Mouse (Mus musculus) cerebellum, adult 18-20 months (tissue): ENCODE results near the gene Lctl.

Source experiments
- DNase-seq, 2 experiments: peaks; one replicate each; pipeline ENCODE4 v3.0.0; 2021

Gene Lctl

GRCm38 (mm10) chr9:64116876-64117275, at the start of gene Lctl:
Lctl (plus strand) TSS chr9:64117147.
- peak in 1 of 2 experiments; percentile 4 for DNase-seq

DNA sequence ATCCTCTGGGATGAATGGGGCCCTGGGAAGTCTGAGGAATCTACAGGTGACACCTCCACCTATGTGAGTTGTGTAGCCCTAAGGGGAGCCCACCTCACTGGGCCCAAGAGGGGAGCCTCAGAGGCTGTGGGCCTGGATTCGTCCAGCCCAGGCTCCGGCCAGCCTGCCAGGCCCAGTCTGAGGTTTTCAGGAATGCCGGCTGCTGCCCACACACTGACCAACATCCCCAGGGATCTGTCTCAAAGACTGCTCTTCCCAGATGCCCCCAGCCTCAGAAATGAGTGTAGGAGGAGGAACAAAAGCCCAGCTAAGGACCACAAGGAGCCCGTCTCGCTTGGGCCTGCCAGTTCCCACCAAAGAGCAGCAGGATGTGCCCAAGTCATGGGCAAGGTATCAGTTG, 49.2 kb upstream of the Lctl start:
- DNase-seq = no peak

GRCm38 (mm10) chr9:64068571-64068970, 48.4 kb upstream of the Lctl start:
- no peak for DNase-seq

- no peak for DNase-seq
These were observed 47.8 kb upstream of the Lctl start for GRCm38 (mm10) chr9:64069131-64069530.

GRCm38 (mm10) chr9:64070674-64071073, 46.3 kb upstream of the Lctl start:
- no peak for DNase-seq

- DNase-seq = no peak
These were observed 42.1 kb upstream of the Lctl start for GRCm38 (mm10) chr9:64074831-64075230.

DNA sequence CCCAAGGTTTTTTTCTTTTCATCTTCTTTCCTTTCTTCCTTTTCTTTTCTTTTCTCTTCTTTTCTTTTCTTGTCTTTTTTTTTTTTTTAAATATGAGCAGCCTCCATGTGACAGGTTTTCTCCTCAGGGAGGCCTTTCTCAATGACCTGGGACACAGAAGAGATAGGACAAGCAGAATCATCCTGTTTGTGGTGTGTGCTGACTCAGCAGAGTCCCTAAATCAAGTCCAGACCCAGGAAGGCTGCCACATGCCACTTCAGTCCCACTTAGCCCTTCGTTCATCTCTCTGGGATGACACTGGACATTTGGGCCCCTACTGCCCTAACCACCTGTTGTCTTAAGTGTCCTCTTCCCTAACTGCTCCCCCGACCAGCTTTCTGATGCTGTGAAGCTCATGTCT, 40.5 kb upstream of the Lctl start:
- DNase-seq = no peak

DNA sequence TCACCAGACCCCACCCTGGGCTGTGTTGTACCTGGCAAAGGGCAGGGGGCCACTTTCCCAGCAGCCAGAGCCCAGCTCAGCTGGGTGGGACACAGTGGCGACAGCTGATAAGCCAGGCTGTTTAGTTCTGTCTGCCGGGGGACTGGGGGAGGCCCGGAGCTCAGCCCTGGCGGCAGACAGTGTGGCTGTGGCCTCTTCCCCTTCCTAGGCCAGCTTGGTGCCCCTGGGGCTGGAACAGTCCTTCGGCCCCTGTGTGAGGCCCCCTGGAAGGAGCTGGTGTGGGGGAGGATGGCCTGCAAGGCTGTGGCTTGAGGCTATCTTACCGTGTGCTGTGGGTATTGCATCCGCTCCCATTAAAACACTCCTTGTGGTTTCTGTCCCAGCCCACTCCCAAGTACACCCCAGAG, 38.6 kb upstream of the Lctl start:
- DNase-seq = no peak

DNA sequence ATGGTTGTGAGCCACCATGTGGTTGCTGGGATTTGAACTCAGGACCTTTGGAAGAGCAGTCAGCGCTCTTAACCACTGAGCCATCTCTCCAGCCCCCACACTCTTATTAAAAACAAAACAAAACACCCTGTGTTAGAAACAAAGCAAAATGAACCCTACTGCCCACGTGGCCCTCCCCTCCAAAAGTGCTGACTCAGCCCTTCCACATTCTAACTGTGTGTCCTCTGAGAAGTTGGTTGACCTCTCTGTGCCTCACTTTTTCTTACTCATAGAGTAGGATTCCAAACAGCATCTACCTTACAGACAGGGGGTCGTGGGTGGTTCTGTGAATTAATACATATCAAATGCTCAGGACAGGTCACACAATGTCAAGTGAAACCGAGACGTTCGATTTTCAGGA, 37.0 kb upstream of the Lctl start:
- DNase-seq = no peak

DNA sequence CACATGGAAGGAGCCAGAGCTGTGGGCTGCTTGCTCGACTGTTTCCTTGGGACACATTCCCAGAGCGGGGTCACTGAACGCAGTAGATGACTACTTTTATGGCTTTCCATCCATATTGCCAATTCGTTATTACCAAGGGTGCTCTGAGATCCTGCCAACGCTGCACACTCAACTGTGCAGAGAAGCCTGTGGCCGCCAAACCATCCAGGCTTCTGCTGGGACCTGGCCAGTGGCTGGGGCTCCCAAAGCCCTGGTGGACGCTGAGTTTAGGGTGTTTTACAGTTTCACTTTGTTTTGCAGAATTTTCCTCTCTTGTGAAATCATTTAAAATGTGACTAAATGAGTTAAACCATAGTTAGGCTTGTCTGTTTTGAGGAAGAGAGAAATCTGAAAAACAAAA, 32.7 kb upstream of the Lctl start:
- DNase-seq = no peak

DNA sequence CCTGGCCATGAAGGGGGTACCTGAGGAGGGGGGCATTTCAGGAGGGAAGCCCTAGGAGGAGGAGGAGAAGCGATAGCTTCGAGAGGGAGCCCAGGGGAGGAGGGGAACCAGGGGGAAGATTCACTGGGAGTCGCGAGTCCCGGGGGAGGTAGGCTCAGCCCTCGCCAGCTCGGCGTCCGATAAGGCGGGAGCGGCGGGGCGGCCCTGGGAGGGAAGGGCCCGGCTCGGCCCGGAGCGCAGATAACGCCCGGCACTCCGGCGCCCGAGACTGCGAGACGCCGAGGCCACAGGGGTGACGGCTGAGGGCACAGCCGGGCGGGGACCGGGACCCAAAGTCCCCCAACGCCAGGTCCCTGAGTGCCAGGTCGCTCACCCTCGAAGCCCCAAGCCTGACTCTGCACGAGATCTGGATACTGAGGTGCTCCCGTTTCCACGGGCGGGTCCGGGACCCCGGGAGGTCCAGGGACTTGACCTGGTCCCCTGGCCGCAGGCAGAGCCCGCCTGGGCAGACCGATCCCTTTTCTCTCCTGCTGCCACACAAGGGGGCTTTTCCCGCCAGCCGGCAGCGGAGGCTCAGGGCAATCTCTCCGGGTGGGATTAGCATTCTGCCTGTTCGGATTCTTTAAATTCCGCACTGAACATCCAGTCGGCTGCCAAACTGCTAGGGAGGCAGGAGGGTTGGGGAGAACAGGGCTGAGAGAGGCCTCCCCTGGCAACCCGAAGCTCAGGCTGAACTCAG, 32.1 kb upstream of the Lctl start:
- DNase-seq = no peak

GRCm38 (mm10) chr9:64085976-64086375, 31.0 kb upstream of the Lctl start:
- no peak for DNase-seq

- no peak for DNase-seq
These were observed 30.4 kb upstream of the Lctl start for GRCm38 (mm10) chr9:64086543-64086942.

- DNase-seq = peak; percentile 50 to 66
These were observed 29.3 kb upstream of the Lctl start for GRCm38 (mm10) chr9:64087461-64088235.

DNA sequence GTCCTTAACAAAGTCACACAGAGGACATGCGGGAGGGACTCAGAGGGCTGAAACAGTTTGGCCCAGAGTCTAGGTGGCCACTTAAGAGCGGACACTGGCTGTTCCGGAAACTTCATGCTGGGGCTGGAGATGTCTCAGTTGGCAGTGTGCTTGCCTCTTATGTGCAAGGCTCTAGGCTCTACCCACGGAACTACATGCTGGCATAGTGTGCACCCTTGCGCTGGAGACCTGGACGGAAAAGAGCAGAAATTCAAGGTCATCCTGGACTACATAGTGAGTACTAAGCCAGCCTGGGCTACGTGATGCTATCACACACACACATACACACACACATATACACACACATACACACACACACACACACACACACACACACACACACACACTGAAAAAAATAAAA, 28.6 kb upstream of the Lctl start:
- DNase-seq = no peak

DNA sequence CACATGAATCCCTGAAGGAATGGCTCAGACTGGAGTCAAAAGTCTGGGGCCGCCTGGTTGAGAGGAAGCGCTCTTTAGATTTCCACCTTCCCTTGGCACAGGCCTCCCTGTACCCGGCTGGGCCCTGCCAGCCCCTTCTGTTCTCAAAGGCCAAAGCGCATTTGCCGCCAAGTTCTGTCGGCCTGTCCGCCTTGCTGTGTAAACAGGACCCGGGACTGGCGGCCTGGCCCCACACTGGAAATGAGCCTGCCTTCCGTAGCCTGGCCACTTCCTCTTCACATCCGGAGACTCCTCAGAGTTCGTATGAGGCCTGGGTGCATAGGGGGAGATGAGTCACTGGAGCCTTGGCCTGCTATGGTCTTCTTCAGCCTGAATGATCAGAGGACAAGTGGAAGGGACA, 27.9 kb upstream of the Lctl start:
- peak in 1 of 2 experiments; percentile 5 for DNase-seq

DNA sequence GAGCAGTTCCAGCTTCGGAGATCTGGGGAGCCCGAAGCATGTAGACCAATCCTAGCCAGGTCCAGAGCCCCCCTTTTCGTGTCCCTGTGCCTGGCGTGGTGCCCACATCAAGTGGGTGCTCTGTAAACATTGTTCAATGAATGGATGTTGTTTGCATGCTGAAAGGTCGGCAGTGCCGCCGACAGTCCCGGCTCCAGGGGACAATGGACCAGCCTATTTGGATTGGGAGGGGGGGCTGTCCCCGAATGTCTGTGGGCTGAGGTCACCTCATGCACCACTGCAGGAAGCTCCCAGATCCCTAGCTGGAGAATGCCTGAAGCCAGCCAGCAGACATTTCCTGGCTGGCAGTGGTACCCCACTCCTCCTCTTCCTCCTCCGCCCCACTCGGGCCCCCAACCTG, 22.9 kb upstream of the Lctl start:
- no peak for DNase-seq

- DNase-seq = no peak
These were observed 18.7 kb upstream of the Lctl start for GRCm38 (mm10) chr9:64098282-64098681.

- DNase-seq = peak; percentile 43 to 46
These were observed 16.5 kb upstream of the Lctl start for GRCm38 (mm10) chr9:64100442-64100841.

- DNase-seq = no peak
These were observed 11.6 kb upstream of the Lctl start for GRCm38 (mm10) chr9:64105301-64105700.

- no peak for DNase-seq
These were observed 6.4 kb upstream of the Lctl start for GRCm38 (mm10) chr9:64110502-64110901.

DNA sequence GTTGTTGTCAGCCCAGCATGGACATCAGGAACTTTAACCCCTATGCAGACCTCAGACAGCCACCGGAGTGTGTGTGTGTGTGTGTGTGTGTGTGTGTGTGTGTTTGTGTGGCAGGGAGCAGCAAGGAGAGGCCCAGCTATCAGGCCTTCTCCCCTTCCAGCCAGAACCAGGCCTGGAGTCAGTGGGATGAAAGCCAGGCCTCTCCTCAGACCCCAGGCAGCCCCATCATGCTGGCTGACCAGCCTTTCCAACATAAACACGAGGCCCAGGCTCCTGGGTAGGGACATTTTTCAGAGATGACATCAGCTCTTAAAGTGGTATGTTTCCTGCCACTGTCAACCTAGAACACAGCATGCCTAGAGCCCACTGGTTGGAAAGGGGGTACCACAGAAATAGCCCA, 2.3 kb upstream of the Lctl start:
- DNase-seq = no peak

- DNase-seq = no peak
These were observed 1.2 kb upstream of the Lctl start for GRCm38 (mm10) chr9:64115756-64116155.

GRCm38 (mm10) chr9:64119898-64120297, 3.0 kb downstream of the Lctl start:
- peak; percentile 18 to 28 for DNase-seq
